Mouse (Mus musculus) ES-Bruce4 (cell line): ENCODE measurements around the gene Ldlrad2.

ENCODE experiments used
- CTCF ChIP-seq: IDR thresholded peaks from one replicate; pipeline ENCODE4 v1.8.1; 2011; ENCODE audit warnings: low read depth, low read length
- EP300 ChIP-seq: IDR thresholded peaks from 2 replicates; pipeline ENCODE4 v1.6.1; 2011; ENCODE audit warnings: low read depth, low read length; ENCODE audit not compliant: insufficient read depth
- POLR2A ChIP-seq: IDR thresholded peaks from one replicate; pipeline ENCODE4 v1.8.1; 2011; ENCODE audit warnings: low read length; ENCODE audit not compliant: insufficient read depth

- TF ChIP-seq EP300 (no peak), CTCF (no peak), POLR2A (no peak)
Measured at GRCm38 (mm10) chr4:137603449-137604171, 29.2 kb upstream of the Ldlrad2 start.
